Mouse (Mus musculus): Measurements from ENCODE around the gene Chka. TPM values are rescaled to one million over a fixed set of nuclear protein-coding genes. Genes with fewer than 3 reads are reported as not detected.

Gene Chka
- total and polyA plus RNA-seq, 3 experiments, result 7.6 to 13.0 (median 10.1) TPM

GRCm38 (mm10) chr19:3927989-3928388, 76.4 kb downstream of the Chka start:
- Histone ChIP-seq H3K9me3 (replicated peaks; ENCODE audit: low read length) (no peaks in the 10 kb centered on the region), H3K4me3 (replicated peaks in 1 of 3; ENCODE audit: low read depth in 2 of 3, low read length in 2 of 3, poor library complexity in 1 of 3) (no peak overlapping the region), H3K9ac (ENCODE audit: insufficient read depth, low read depth) (no peak overlapping the region), H3K4me2 (ENCODE audit: insufficient read depth, low read depth, poor library complexity, severe bottlenecking) (no peak overlapping the region), H3K36me3 (replicated peaks in 1 of 2; ENCODE audit: control insufficient read depth in 1 of 2, insufficient read depth in 1 of 2, low read length in 1 of 2) (no peaks in the 10 kb centered on the region), H3K27me3 (replicated peaks) (no peaks in the 10 kb centered on the region), H3K27ac (ENCODE audit: insufficient read depth, low read depth) (no peak overlapping the region), H3K79me2 (replicated peaks; ENCODE audit: control insufficient read depth, extremely low read depth, insufficient read depth, poor library complexity, severe bottlenecking) (no peaks in the 10 kb centered on the region), H3K4me1 (ENCODE audit: control insufficient read depth in 1 of 2, insufficient read depth in 2 of 2) (peaks cover 46 to 83% of the 10 kb centered on the region in 2 experiments)
- in situ Hi-C loops (cut with MboI; ENCODE audit: low pct_ligation_motif_present, low pct_unique_long_range_greater_than_20kb, low sequenced_read_pairs) (no loop called here), dilution Hi-C loops (cut with MboI; ENCODE audit: extremely low pct_ligation_motif_present, extremely low pct_unique_long_range_greater_than_20kb, low sequenced_read_pairs) (no loop called here)
- no peak for TF ChIP-seq IRF4 (IDR thresholded peaks at IDR 0.05; ENCODE audit: low read depth, low read length)
- no peak for TF ChIP-seq MAFK (IDR thresholded peaks at IDR 0.05; ENCODE audit: insufficient replicate concordance, low read length)
- no peak for TF ChIP-seq GABPA (IDR thresholded peaks at IDR 0.05; ENCODE audit: insufficient replicate concordance, low read depth, low read length)
- TF ChIP-seq SIN3A (IDR thresholded peaks at IDR 0.05; ENCODE audit: low read length), result no peak
- TF ChIP-seq EP300 (IDR thresholded peaks at IDR 0.05; ENCODE audit: low read length), result no peak
- TF ChIP-seq TBP (conservative IDR thresholded peaks at IDR 0.05; ENCODE audit: low read depth, low read length), result no peak
- no peak for TF ChIP-seq JUND (conservative IDR thresholded peaks at IDR 0.05; ENCODE audit: low read depth, low read length)
- no peak for TF ChIP-seq USF2 (conservative IDR thresholded peaks at IDR 0.05; ENCODE audit: low read depth, low read length)
- no peak for TF ChIP-seq SMC3 (IDR thresholded peaks at IDR 0.05; ENCODE audit: low read depth, low read length)
- TF ChIP-seq MAX (IDR thresholded peaks at IDR 0.05; ENCODE audit: low read length), result no peak
- no peak for TF ChIP-seq KAT2A (IDR thresholded peaks at IDR 0.05; ENCODE audit: insufficient replicate concordance, low read length)
- no peak for TF ChIP-seq POLR2AphosphoS2 (IDR thresholded peaks at IDR 0.05; ENCODE audit: low read depth, low read length)
- no peak for TF ChIP-seq NRF1 (IDR thresholded peaks at IDR 0.05; ENCODE audit: low read depth, low read length)
- no peak for TF ChIP-seq ZMIZ1 (IDR thresholded peaks at IDR 0.05; ENCODE audit: low read depth, low read length)
- no peak for TF ChIP-seq E2F4 (IDR thresholded peaks at IDR 0.05; ENCODE audit: insufficient replicate concordance, low read depth, low read length)
- no peak for DNase-seq (ENCODE audit: extremely low read depth)

- Histone ChIP-seq H3K4me2 (ENCODE audit: insufficient read depth, low read depth, poor library complexity, severe bottlenecking) (no peak overlapping the region), H3K27me3 (replicated peaks) (no peaks in the 10 kb centered on the region), H3K9ac (ENCODE audit: insufficient read depth, low read depth) (no peak overlapping the region), H3K4me3 (replicated peaks in 1 of 3; ENCODE audit: low read depth in 2 of 3, low read length in 2 of 3, poor library complexity in 1 of 3) (no peak overlapping the region), H3K36me3 (replicated peaks in 1 of 2; ENCODE audit: control insufficient read depth in 1 of 2, insufficient read depth in 1 of 2, low read length in 1 of 2) (no peaks in the 10 kb centered on the region), H3K9me3 (replicated peaks; ENCODE audit: low read length) (no peaks in the 10 kb centered on the region), H3K79me2 (replicated peaks; ENCODE audit: control insufficient read depth, extremely low read depth, insufficient read depth, poor library complexity, severe bottlenecking) (no peaks in the 10 kb centered on the region), H3K4me1 (ENCODE audit: control insufficient read depth in 1 of 2, insufficient read depth in 2 of 2) (peaks cover 41 to 82% of the 10 kb centered on the region in 2 experiments), H3K27ac (ENCODE audit: insufficient read depth, low read depth) (no peak overlapping the region)
- TF ChIP-seq RCOR1 (conservative IDR thresholded peaks at IDR 0.05; ENCODE audit: low read depth, low read length) (no peak), USF1 (IDR thresholded peaks at IDR 0.05; ENCODE audit: low read depth, low read length) (no peak), HCFC1 (IDR thresholded peaks at IDR 0.05; ENCODE audit: low read depth, low read length) (no peak), MYC (IDR thresholded peaks at IDR 0.05; ENCODE audit: low read depth, low read length) (no peak), ELF1 (IDR thresholded peaks at IDR 0.05; ENCODE audit: low read depth, low read length) (no peak), NELFE (IDR thresholded peaks at IDR 0.05; ENCODE audit: low read depth, low read length) (no peak)
- no peak for DNase-seq (ENCODE audit: extremely low read depth)
- in situ Hi-C loops (cut with MboI; ENCODE audit: low pct_ligation_motif_present, low pct_unique_long_range_greater_than_20kb, low sequenced_read_pairs), result no loop called here
- dilution Hi-C loops (cut with MboI; ENCODE audit: extremely low pct_ligation_motif_present, extremely low pct_unique_long_range_greater_than_20kb, low sequenced_read_pairs), result no loop called here
Observed at GRCm38 (mm10) chr19:3928779-3929178, 77.2 kb downstream of the Chka start.
